Mouse (Mus musculus) limb, embryonic 10.5 days (tissue): ENCODE results near the gene Gpc5. TPM values are rescaled to one million over a fixed set of nuclear protein-coding genes. Genes with fewer than 3 reads are reported as not detected.

Experiments
- DNase-seq: peaks from one replicate; pipeline ENCODE4 v3.0.0-alpha.2; 2017; ENCODE audit warnings: low spot score
- H3K27ac ChIP-seq: fragments of 300-500 bp; sonication (generic); 2 replicates; pipeline ENCODE4 v1.5.1; 2016; ENCODE audit warnings: mild to moderate bottlenecking
- H3K27me3 ChIP-seq: fragments of 300-500 bp; sonication (generic); 2 replicates; pipeline ENCODE4 v1.6.1; 2016; ENCODE audit warnings: low read depth, mild to moderate bottlenecking; ENCODE audit not compliant: poor library complexity, severe bottlenecking
- H3K36me3 ChIP-seq: fragments of 300-500 bp; sonication (generic); 2 replicates; pipeline ENCODE4 v1.6.1; 2016; ENCODE audit warnings: mild to moderate bottlenecking, moderate library complexity
- H3K4me1 ChIP-seq: fragments of 300-500 bp; sonication (generic); 2 replicates; pipeline ENCODE4 v1.6.1; 2016
- H3K4me3 ChIP-seq: fragments of 300-500 bp; sonication (generic); 2 replicates; pipeline ENCODE4 v1.5.1; 2016; ENCODE audit warnings: mild to moderate bottlenecking, moderate library complexity
- H3K9me3 ChIP-seq: fragments of 300-500 bp; sonication (generic); replicated peaks from 2 replicates; pipeline ENCODE4 v1.6.1; 2016; ENCODE audit warnings: mild to moderate bottlenecking
- WGBS: fragments of 180-500 bp; shearing (Covaris S2); methylation state at CpG from one replicate; pipeline ENCODE4 v1.1.7; 2016; 5-methylcytosine and 5-hydroxymethylcytosine counted together
- polyA plus RNA-seq: library from polyadenylated mRNA; unstranded; fragments of >200 nt; fragmentation: Nextera tagmentation; extraction: Ambion mirVana; gene quantifications from 2 replicates; pipeline ENCODE4 v1.2.1, GENCODE M21; 2016

Gpc5 gene
- polyA plus RNA-seq, 1 experiment from 2014 or later = 8.7 TPM

DNA sequence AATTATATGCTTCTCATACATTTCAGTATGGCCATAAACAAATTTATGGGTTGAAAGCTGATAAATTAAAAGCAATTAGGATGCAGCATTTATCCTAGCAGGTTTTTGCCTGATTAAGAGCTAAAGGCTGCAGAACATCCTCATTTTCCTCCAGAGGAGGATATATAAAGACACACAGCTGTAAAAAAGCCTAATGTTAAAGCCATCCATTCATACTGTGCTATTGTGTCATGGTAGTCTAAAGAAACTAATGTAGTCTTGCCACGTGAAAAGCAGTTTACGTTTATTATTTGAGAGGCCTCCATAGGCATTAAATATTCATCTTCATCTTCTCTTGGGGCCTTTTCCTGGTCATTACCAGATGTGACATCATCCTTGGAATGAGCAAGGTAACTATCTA, 587.9 kb downstream of the Gpc5 start:
- no peak for DNase-seq
- H3K4me1 ChIP-seq = no peaks in the 10 kb centered on the region
- no peaks in the 10 kb centered on the region for H3K27me3 ChIP-seq
- H3K4me3 ChIP-seq = no peak overlapping the region
- no peak overlapping the region for H3K27ac ChIP-seq
- 91% methylated on average over 2 of the region's 2 CpGs for WGBS
- no peaks in the 10 kb centered on the region for H3K36me3 ChIP-seq
- H3K9me3 ChIP-seq = no peaks in the 10 kb centered on the region

DNA sequence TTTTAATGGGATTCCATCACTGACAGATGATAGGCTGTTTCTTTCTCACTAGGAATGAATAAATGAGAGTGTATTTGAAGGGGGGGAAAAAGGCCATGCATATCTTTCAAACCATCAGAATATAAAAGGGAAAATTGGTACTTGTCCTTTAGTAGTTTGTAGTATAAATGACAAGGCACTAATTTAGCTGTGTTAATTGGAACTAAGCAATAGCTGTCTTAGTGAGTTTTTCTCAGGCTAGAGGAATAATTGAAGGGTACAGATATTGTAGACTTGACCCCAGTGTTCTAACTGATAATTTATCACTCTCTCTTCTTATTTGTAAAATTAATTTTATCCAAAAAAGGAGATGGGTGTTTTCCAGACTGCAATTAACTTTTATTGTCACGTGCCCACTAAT, 654.0 kb downstream of the Gpc5 start:
- no peaks in the 10 kb centered on the region for H3K36me3 ChIP-seq
- H3K27me3 ChIP-seq = no peaks in the 10 kb centered on the region
- DNase-seq = no peak
- H3K4me1 ChIP-seq = no peaks in the 10 kb centered on the region
- WGBS = 94% methylated on average over 1 of the region's 1 CpGs
- no peak overlapping the region for H3K27ac ChIP-seq
- H3K4me3 ChIP-seq = no peak overlapping the region
- H3K9me3 ChIP-seq = no peaks in the 10 kb centered on the region

DNA sequence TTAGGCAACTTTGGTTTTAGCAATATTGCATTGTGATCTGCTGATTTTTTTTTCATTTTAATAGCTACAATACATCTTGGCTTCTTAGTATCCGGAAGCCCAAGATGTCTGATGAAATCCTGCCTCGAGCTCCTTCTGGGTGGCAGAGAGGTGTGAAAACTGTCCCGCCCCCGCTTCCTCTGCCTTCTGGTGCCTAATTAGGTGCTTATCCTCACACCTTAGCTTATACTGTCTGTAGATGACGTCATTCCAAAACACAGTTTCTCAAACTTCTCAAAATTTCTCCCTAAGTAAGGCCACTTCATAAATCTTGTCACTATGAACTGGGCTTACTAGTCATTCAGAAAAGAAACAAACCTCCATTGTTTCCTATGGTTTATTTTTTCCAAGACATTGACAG, 668.2 kb downstream of the Gpc5 start:
- DNase-seq = no peak
- Histone ChIP-seq H3K36me3 (no peaks in the 10 kb centered on the region), H3K9me3 (no peaks in the 10 kb centered on the region), H3K4me1 (peaks cover 14% of the 10 kb centered on the region), H3K27me3 (no peaks in the 10 kb centered on the region), H3K4me3 (no peak overlapping the region), H3K27ac (no peak overlapping the region)
- 31% methylated on average over 5 of the region's 5 CpGs for WGBS

DNA sequence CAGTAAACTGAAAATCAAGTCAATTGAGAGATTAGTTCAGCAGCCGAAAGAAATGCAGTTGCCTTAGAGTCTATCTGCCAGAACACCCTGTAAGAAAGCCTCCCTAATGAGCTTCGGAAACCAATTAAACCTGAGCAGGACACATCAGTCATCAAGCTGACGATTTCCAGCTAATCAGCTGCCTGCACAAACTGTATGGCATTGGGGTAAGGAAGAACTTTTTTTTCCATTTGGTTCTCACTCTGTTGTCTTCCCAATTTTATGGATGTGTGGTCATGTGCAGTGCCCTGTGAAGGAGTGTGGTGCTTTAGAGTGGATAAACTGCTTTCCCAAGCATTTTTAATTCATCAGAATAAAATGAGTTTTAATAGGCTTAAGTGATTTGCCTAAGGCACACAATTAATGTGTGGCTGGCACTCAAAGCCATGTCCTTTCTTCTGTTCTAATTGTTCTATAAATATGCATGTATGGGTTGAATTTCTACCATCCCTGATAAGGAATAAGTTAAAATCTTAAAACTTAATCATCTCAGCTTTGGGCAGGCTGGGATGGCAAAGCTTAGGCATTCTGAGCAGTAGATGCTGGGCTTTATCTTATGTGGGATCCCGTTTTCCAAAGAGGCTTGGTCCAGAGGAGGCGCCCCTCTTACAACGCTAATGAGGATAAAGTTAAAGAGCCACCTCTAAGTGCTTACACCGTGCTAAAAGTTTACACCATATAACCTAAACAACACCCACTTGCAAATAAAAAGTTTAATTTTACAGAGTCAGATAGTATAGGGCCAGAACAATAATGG, 687.6 kb downstream of the Gpc5 start:
- 61% methylated on average over 7 of the region's 7 CpGs for WGBS
- DNase-seq = no peak
- no peaks in the 10 kb centered on the region for H3K9me3 ChIP-seq
- H3K4me1 ChIP-seq = peaks cover 7% of the 10 kb centered on the region
- H3K27me3 ChIP-seq = no peaks in the 10 kb centered on the region
- H3K36me3 ChIP-seq = no peaks in the 10 kb centered on the region
- no peak overlapping the region for H3K4me3 ChIP-seq
- no peak overlapping the region for H3K27ac ChIP-seq

DNA sequence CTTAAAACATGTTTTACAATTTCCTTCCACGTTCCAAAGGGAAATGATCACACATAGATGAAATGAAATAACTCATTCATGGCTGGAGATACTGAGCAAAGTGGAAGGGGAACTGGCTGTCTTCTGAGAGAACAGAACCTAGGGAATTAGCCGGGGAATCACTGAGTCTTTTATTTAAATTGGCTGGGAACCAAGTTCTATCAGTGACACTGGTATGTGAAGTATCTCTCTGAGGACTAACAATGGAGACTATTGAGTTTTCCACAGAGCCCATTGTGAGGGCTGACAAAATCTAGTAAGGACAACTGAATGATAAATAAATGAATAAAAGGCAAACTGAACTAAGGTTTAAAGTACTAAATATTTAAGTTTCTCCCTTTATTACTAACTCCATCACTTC, 712.7 kb downstream of the Gpc5 start:
- H3K27ac ChIP-seq = no peak overlapping the region
- DNase-seq = no peak
- 72% methylated on average over 2 of the region's 2 CpGs for WGBS
- H3K9me3 ChIP-seq = no peaks in the 10 kb centered on the region
- H3K4me3 ChIP-seq = no peak overlapping the region
- H3K27me3 ChIP-seq = no peaks in the 10 kb centered on the region
- no peaks in the 10 kb centered on the region for H3K36me3 ChIP-seq
- H3K4me1 ChIP-seq = no peaks in the 10 kb centered on the region

DNA sequence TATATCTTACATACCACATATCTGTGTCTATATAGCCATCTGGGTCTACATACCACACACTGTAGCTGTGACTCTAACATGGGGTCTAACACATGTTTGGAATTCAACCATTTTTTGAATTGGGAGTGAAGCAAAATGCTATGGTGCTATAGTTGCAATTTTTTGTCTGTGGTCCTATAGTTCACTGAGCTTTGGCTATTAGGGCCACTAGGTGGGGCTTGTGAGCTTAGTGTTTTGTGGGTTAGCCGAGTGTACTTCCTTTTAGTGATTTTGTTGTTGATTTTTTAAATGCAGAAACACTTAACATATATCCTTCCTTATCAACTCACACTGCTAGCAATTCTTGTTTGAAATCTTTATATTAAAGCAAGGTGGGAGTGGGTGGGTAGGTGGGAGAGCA, 727.0 kb downstream of the Gpc5 start:
- Histone ChIP-seq H3K27ac (no peak overlapping the region), H3K27me3 (no peaks in the 10 kb centered on the region), H3K4me1 (no peaks in the 10 kb centered on the region), H3K4me3 (no peak overlapping the region), H3K36me3 (no peaks in the 10 kb centered on the region), H3K9me3 (no peaks in the 10 kb centered on the region)
- peak; percentile 40 for DNase-seq
- 24% methylated on average over 1 of the region's 1 CpGs for WGBS

DNA sequence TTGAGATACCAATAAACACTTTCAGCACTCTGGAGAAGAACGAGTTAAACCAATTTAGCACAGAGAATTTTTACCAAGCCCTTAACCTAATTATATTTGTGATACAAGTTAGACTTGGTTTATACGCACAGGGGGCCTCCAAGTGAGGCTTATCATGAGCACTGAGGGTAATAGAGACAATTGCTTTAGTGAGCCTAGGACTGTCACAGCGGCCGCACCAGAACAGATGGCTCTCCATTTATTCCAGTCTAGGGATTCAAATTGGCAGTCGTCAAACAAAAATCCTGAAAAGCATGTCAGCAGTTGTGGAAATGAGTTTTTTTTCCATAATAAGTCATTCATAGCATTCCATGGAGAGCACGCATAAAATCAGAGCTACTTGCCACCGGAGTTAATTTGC, 729.6 kb downstream of the Gpc5 start:
- no peaks in the 10 kb centered on the region for H3K4me1 ChIP-seq
- H3K27ac ChIP-seq = no peak overlapping the region
- no peak overlapping the region for H3K4me3 ChIP-seq
- no peak for DNase-seq
- no peaks in the 10 kb centered on the region for H3K27me3 ChIP-seq
- H3K36me3 ChIP-seq = no peaks in the 10 kb centered on the region
- no peaks in the 10 kb centered on the region for H3K9me3 ChIP-seq
- 89% methylated on average over 7 of the region's 7 CpGs for WGBS

DNA sequence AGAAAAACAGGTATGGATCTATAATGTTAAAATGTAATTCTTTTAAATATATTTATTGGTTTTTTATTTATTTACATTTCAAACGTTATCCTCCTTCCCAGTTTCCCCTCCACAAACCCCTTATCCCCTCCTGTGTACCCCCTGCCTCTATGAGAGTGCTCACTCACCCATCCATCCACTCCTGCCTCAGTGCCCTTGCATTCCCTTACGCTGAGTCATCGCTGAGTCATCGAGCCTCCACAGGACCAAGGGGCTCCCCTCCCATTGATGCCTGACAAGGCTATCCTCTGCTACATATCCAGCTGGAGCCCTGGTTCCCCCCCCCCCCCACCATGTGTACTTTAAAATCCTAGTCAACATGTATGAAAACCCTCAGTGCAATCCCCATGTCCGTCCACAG, 738.5 kb downstream of the Gpc5 start:
- H3K4me1 ChIP-seq = no peaks in the 10 kb centered on the region
- DNase-seq = no peak
- H3K27ac ChIP-seq = no peak overlapping the region
- WGBS = 77% methylated on average over 5 of the region's 5 CpGs
- no peaks in the 10 kb centered on the region for H3K9me3 ChIP-seq
- no peaks in the 10 kb centered on the region for H3K36me3 ChIP-seq
- H3K27me3 ChIP-seq = no peaks in the 10 kb centered on the region
- H3K4me3 ChIP-seq = no peak overlapping the region

DNA sequence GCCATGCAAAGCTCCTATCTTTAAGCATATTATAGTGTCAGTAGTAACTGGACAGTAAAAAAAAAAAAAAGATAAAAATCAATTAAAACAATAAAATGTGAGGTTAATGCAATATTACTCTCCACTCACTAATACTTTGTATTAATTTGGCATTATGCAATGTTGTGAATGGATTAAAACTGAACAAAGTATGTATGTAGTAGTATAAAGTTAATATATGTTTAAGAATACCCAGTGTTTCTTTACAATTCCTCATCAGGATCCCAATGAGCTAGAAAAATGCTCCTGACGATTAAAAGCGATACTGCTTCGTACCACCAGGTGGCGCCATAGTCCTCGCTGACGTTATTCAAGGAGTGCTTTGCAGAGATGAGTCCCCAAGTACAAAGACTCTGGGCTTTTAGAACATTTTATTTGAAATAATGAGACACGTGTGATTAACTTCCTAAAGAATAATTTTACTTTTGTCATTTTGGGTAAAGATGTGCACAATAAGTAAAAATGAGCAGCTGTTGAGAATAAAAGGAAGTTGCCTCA, 739.3 kb downstream of the Gpc5 start:
- H3K27me3 ChIP-seq = no peaks in the 10 kb centered on the region
- H3K36me3 ChIP-seq = no peaks in the 10 kb centered on the region
- 2% methylated on average over 7 of the region's 7 CpGs for WGBS
- peak; percentile 83 for DNase-seq
- no peaks in the 10 kb centered on the region for H3K9me3 ChIP-seq
- H3K4me3 ChIP-seq = no peak overlapping the region
- H3K27ac ChIP-seq = no peak overlapping the region
- H3K4me1 ChIP-seq = no peaks in the 10 kb centered on the region

DNA sequence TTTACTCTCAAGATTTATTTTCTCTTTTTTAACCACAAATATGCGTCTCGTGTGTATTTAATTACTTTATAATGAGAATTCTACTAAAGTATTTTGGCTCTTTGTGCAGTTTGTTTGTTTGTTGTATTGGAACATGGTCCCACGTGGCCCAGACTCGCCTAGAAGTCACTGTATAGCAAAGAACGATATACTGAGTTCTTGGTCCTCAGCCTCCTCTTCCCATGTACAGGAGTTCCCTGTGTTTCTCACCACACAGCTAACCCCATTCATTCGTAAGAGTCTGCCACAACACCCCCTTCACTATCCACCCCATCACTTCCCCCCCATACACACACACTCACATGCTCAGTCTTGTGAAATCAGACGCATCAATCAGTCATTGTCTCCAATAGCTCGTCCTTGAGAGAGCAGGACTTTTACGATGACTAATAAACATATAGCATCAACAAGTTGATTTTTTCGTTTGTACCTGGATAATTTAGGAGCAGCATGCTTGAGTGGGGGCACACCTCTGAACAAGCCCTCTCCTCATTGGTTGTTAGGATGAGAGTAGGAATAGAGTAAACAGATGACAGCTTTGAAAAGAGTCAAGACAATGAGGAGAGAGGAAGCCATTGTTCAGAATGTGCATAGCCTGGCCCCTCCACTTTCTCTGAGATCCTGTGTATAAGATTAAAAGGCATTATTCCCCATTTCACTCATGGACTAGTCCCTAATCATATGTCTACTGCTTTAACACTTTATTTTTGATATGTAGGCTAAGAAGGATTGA, 740.0 kb downstream of the Gpc5 start:
- H3K4me1 ChIP-seq = no peaks in the 10 kb centered on the region
- WGBS = 81% methylated on average over 10 of the region's 10 CpGs
- H3K4me3 ChIP-seq = no peak overlapping the region
- H3K27ac ChIP-seq = no peak overlapping the region
- no peaks in the 10 kb centered on the region for H3K27me3 ChIP-seq
- DNase-seq = no peak
- no peaks in the 10 kb centered on the region for H3K9me3 ChIP-seq
- no peaks in the 10 kb centered on the region for H3K36me3 ChIP-seq

DNA sequence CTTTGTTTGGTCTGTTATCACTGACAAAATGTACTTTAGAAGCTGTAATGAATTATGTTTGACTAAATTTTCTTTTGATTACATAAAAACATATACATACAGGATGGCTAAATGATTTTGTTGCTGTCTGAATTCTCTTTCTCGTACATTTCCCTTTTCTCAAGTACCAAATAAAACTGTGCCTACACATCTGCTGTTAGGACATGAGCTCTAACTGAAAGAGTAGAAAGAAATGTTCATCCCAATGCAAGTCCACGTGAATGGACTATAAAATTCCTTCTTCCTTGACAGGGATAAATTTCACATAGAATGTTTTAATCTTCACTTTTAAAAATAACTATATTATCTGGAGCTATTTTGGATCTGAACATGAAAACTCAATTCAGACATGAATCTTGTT, 751.8 kb downstream of the Gpc5 start:
- no peak overlapping the region for H3K27ac ChIP-seq
- WGBS = 79% methylated on average over 2 of the region's 2 CpGs
- H3K4me3 ChIP-seq = no peak overlapping the region
- H3K27me3 ChIP-seq = no peaks in the 10 kb centered on the region
- no peaks in the 10 kb centered on the region for H3K9me3 ChIP-seq
- H3K4me1 ChIP-seq = no peaks in the 10 kb centered on the region
- no peak for DNase-seq
- no peaks in the 10 kb centered on the region for H3K36me3 ChIP-seq

DNA sequence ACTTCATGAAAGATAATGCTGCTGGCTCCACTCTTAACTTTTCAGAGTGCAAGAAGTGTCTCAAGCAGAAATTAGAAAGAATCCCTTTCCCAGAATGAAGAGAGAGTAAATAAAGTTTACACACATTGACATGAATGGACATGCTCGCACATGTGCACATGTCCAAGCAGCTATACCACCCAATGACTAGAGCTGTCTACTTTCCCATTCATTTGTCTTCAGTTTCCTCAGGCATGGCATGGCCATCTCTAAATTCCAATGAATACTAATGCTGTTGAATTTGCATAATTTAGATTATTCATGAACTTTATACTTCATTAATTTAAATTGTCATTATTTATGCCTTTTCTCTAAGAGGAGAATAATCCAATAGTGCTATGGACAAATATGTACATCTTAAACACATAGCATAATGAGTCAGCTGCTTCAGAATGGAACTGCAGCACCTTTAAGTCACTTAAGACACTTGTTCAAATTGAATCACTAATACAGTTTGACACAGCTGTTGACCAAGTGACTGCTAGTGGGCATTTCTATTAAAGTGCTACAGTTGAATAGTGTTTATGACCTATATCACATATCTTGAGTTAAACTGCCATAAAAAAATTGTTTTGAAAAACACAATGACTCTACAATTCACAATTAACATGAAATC, 752.9 kb downstream of the Gpc5 start:
- Histone ChIP-seq H3K9me3 (no peaks in the 10 kb centered on the region), H3K4me3 (no peak overlapping the region), H3K4me1 (no peaks in the 10 kb centered on the region), H3K27ac (no peak overlapping the region), H3K27me3 (no peaks in the 10 kb centered on the region), H3K36me3 (no peaks in the 10 kb centered on the region)
- DNase-seq = no peak
- 91% methylated on average over 1 of the region's 1 CpGs for WGBS

DNA sequence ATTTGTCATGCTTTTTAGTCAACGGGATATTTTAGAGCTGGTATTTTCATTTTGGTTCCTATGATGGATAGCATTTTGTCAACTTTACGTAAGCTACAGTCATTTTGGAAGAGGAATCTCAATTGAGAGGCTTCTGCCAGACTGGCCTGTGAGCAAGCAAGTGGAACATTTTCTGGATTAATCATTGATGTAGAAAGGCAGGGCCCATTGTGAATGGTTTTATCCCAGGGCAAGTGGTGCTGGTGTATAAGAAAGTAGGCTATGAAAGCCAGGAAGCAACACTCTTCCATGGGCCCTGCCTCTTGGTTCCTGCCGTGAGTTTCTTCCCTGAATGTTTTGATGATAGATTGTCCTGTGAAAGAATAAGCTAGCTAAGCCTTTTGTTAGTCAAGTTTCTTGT, 777.1 kb downstream of the Gpc5 start:
- Histone ChIP-seq H3K4me1 (no peaks in the 10 kb centered on the region), H3K9me3 (no peaks in the 10 kb centered on the region), H3K27me3 (no peaks in the 10 kb centered on the region), H3K36me3 (no peaks in the 10 kb centered on the region), H3K27ac (no peak overlapping the region), H3K4me3 (no peak overlapping the region)
- WGBS = 90% methylated on average over 3 of the region's 3 CpGs
- DNase-seq = no peak
